Mouse (Mus musculus) liver, adult 2 months (tissue): ENCODE data around the gene Vamp4.

Experiments used
- CTCF ChIP-seq: fragments of 200-500 bp; IDR thresholded peaks from 2 replicates; pipeline ENCODE4 v1.5.1; 2011; ENCODE audit warnings: low read depth, low read length, control low read depth
- POLR2A ChIP-seq: fragments of 200-500 bp; IDR thresholded peaks from 2 replicates; pipeline ENCODE4 v1.6.1; 2011; ENCODE audit warnings: low read length, control low read depth; ENCODE audit not compliant: insufficient read depth; ENCODE audit errors: extremely low read depth

GRCm38 (mm10) chr1:162531584-162531983 lies 38.7 kb upstream of the Vamp4 start:
- TF ChIP-seq POLR2A: no peak
- 0 out of 2 replicates have a peak, but pooled peaks have one; percentile 1 for TF ChIP-seq CTCF
